In the genomic region with DNA sequence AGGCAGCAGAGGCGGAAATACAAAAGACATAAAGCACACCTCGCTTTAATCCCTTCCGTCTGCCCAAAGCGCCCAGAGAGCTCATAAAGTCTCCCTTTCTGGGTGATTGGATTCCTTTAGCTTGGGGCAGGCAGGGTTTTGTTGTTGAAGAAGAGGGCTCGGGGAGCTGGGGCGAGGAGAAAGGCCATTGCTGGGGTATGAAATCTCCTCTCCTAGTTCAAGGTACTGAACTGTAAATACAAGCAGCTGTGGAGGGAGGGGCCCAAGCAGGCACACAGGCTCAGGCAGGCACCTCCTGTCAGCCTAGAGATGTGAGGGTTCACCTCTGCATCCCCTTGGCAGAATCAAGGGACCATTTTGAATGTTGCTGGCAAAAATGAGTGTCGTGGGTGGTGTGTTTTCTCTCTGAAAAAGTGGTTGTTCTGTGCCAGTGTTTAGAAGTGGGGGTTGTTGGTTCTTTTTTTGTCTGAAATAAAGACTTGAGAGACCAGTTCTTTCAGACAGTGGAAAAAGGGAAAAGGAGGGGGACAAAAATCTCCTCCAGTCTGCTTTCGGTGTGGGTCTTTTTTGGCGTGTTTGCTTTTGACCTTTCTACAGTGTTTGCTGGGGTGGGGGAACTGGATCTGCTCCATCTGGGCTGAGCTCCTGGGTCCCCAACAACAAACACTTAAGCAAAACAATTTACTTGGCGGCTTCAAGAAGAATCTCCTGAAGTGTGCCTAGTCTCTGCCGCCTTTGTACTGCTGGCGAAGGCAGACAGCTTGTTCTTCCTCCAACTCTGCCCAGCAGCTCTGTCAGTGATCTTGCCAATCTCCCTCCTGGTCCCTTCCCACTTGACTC, we compare ENCODE assay signal across 8 mouse cellular contexts.
A peak's percentile ranks its signal among the peaks of the same experiment; 100 is the strongest.
DNase-seq lines count a peak whose midpoint lies in the region; ATAC-seq and TF ChIP-seq lines count a peak whose summit lies in the region.

No protein-coding gene starts in this region.

- peak overlapping the region; percentile 35 for H3K4me2 ChIP-seq in kidney, embryonic 16.5 days (replicated peaks; ENCODE audit: low read depth, low read length)
- H3K4me2 ChIP-seq in limb, embryonic 14.5 days (replicated peaks; ENCODE audit: low read depth, low read length, severe bottlenecking): no peak overlapping the region
- no peak overlapping the region for H3K4me2 ChIP-seq in neural tube, embryonic 14.5 days (ENCODE audit: low read depth, low read length)

- TF ChIP-seq POLR2A in kidney, adult 2 months (IDR thresholded peaks at IDR 0.05; ENCODE audit: low read depth, low read length): no peak
- TF ChIP-seq POLR2A in limb, embryonic 14.5 days (IDR thresholded peaks at IDR 0.05; ENCODE audit: borderline replicate concordance, extremely low read depth, insufficient read depth, insufficient read length): no peak

- ATAC-seq in kidney, embryonic 16.5 days (ENCODE audit: low FRiP score, low TSS enrichment): peak; percentile 77
- no peak for ATAC-seq in limb, embryonic 14.5 days (ENCODE audit: low FRiP score, low read depth)
- peak; percentile 42; the same call in 1 of the 2 replicates for ATAC-seq in neural tube, embryonic 14.5 days (ENCODE audit: low read depth)

- H3K27ac ChIP-seq in kidney, embryonic 16.5 days (ENCODE audit: low read length): peak overlapping the region; percentile 86
- H3K27ac ChIP-seq in kidney, adult 2 months (ENCODE audit: insufficient read depth, low read depth, low read length): no peak overlapping the region
- H3K27ac ChIP-seq in limb, embryonic 14.5 days (replicated peaks; ENCODE audit: low read depth, low read length): peak overlapping the region; percentile 40
- H3K27ac ChIP-seq in neural tube, embryonic 14.5 days (ENCODE audit: low read depth, low read length): peak overlapping the region; percentile 45

- H3K4me3 ChIP-seq in kidney, embryonic 16.5 days (ENCODE audit: low read length): no peak overlapping the region
- no peak overlapping the region for H3K4me3 ChIP-seq in kidney, adult 2 months (ENCODE audit: insufficient read depth, low read depth, low read length)
- no peak overlapping the region for H3K4me3 ChIP-seq in limb, embryonic 14.5 days (replicated peaks; ENCODE audit: low read length)
- H3K4me3 ChIP-seq in neural tube, embryonic 14.5 days (ENCODE audit: low read depth, low read length): no peak overlapping the region

- 32% methylated on average over 12 of the region's 12 CpGs for WGBS in kidney, embryonic 16.5 days
- WGBS in kidney, adult 2 months: 68% methylated on average over 12 of the region's 12 CpGs
- 20% methylated on average over 12 of the region's 12 CpGs for WGBS in limb, embryonic 14.5 days
- WGBS in neural tube, embryonic 14.5 days: 17% methylated on average over 12 of the region's 12 CpGs

- H3K9me3 ChIP-seq in kidney, embryonic 16.5 days (ENCODE audit: low read length): no peaks in the 10 kb centered on the region
- H3K9me3 ChIP-seq in limb, embryonic 14.5 days (ENCODE audit: control insufficient read depth, low read length): no peaks in the 10 kb centered on the region
- H3K9me3 ChIP-seq in neural tube, embryonic 14.5 days (ENCODE audit: control insufficient read depth, low read length): no peaks in the 10 kb centered on the region

- peaks cover 47% of the 10 kb centered on the region for H3K4me1 ChIP-seq in kidney, embryonic 16.5 days (ENCODE audit: insufficient read depth, low read length)
- H3K4me1 ChIP-seq in kidney, adult 2 months (ENCODE audit: control insufficient read depth, insufficient read depth, low read length): no peaks in the 10 kb centered on the region
- peaks cover 31% of the 10 kb centered on the region for H3K4me1 ChIP-seq in limb, embryonic 14.5 days (ENCODE audit: control insufficient read depth, insufficient read depth, low read length)
- H3K4me1 ChIP-seq in neural tube, embryonic 14.5 days (ENCODE audit: control insufficient read depth, insufficient read depth, low read length): peaks cover 23% of the 10 kb centered on the region

- H3K36me3 ChIP-seq in kidney, embryonic 16.5 days (ENCODE audit: insufficient read depth, low read length): no peaks in the 10 kb centered on the region
- H3K36me3 ChIP-seq in kidney, adult 2 months (ENCODE audit: control insufficient read depth, insufficient read depth, low read length): no peaks in the 10 kb centered on the region
- no peaks in the 10 kb centered on the region for H3K36me3 ChIP-seq in limb, embryonic 14.5 days (ENCODE audit: control insufficient read depth, insufficient read depth, low read length)
- H3K36me3 ChIP-seq in neural tube, embryonic 14.5 days (ENCODE audit: control insufficient read depth, insufficient read depth, low read length): no peaks in the 10 kb centered on the region

- H3K9ac ChIP-seq in kidney, embryonic 16.5 days (replicated peaks; ENCODE audit: low read length): peak overlapping the region; percentile 55
- H3K9ac ChIP-seq in limb, embryonic 14.5 days (ENCODE audit: low read depth, low read length, severe bottlenecking): peak overlapping the region; percentile 25; the same call in 1 of the 2 replicates
- no peak overlapping the region for H3K9ac ChIP-seq in neural tube, embryonic 14.5 days (replicated peaks; ENCODE audit: low read depth, low read length)

- no peak for DNase-seq in kidney, adult 2 months
- peak; percentile 50 for DNase-seq in fat pad, adult 2 months (ENCODE audit: extremely low read depth, low read depth, low spot score)
- no peak for DNase-seq in limb, embryonic 14.5 days (ENCODE audit: low spot score)
- no peak for DNase-seq in cerebellum, postnatal 36 days
- DNase-seq in thymus, postnatal 4 days: no peak
- no peak for DNase-seq in testis, postnatal 10 days (ENCODE audit: low spot score)

- TF ChIP-seq CTCF in kidney, adult 2 months (conservative IDR thresholded peaks at IDR 0.05; ENCODE audit: insufficient read depth, insufficient read length, low read depth, low read length): no peak

- no peaks in the 10 kb centered on the region for H3K27me3 ChIP-seq in kidney, embryonic 16.5 days (ENCODE audit: insufficient read depth, low read length)
- H3K27me3 ChIP-seq in kidney, adult 2 months (replicated peaks; ENCODE audit: control insufficient read depth, insufficient read depth, low read length): no peaks in the 10 kb centered on the region
- no peaks in the 10 kb centered on the region for H3K27me3 ChIP-seq in limb, embryonic 14.5 days (ENCODE audit: control insufficient read depth, insufficient read depth, low read length)
- no peaks in the 10 kb centered on the region for H3K27me3 ChIP-seq in neural tube, embryonic 14.5 days (ENCODE audit: control insufficient read depth, insufficient read depth, low read length)
